Mouse (Mus musculus) embryonic facial prominence, embryonic 11.5 days (tissue): ENCODE measurements around the gene Gm6657. TPM values are rescaled to one million over a fixed set of nuclear protein-coding genes. Genes with fewer than 3 reads are reported as not detected.
A peak's percentile ranks its signal among the peaks of the same experiment; 100 is the strongest.

Experiments
- ATAC-seq: fragments of 200-750 bp; cut with Nextera tagmentation; replicated peaks from 2 replicates; pipeline ENCODE4 v1.8.0; 2017; ENCODE audit warnings: low read depth; ENCODE audit not compliant: insufficient number of reproducible peaks, low FRiP score, low TSS enrichment
- DNase-seq: peaks from one replicate; pipeline ENCODE4 v3.0.0-alpha.2; 2015; ENCODE audit warnings: low spot score
- H3K27ac ChIP-seq: fragments of 300-500 bp; sonication (generic); replicated peaks from 2 replicates; pipeline ENCODE4 v1.5.1; 2014; ENCODE audit warnings: mild to moderate bottlenecking, low read depth, low read length, control low read depth
- H3K27me3 ChIP-seq: fragments of 300-500 bp; sonication (generic); 2 replicates; pipeline ENCODE4 v1.6.1; 2014; ENCODE audit warnings: mild to moderate bottlenecking, low read length, moderate library complexity, mixed read lengths; ENCODE audit not compliant: control insufficient read depth, insufficient read depth
- H3K36me3 ChIP-seq: fragments of 300-500 bp; sonication (generic); replicated peaks from 2 replicates; pipeline ENCODE4 v1.6.1; 2014; ENCODE audit warnings: low read depth, mild to moderate bottlenecking, low read length, moderate library complexity, mixed read lengths; ENCODE audit not compliant: control insufficient read depth, insufficient read depth
- H3K4me1 ChIP-seq: fragments of 300-500 bp; sonication (generic); 2 replicates; pipeline ENCODE4 v1.6.1; 2014; ENCODE audit warnings: low read length, mixed read lengths; ENCODE audit not compliant: control insufficient read depth, insufficient read depth
- H3K4me2 ChIP-seq: fragments of 300-500 bp; sonication (generic); 2 replicates; pipeline ENCODE4 v1.6.1; 2014; ENCODE audit warnings: low read depth, mild to moderate bottlenecking, control low read depth, low read length, moderate library complexity
- H3K4me3 ChIP-seq: fragments of 300-500 bp; sonication (generic); 2 replicates; pipeline ENCODE4 v1.5.1; 2014; ENCODE audit warnings: low read depth, low read length, control low read depth
- H3K9ac ChIP-seq: fragments of 300-500 bp; sonication (generic); replicated peaks from 2 replicates; pipeline ENCODE4 v1.6.1; 2014; ENCODE audit warnings: mild to moderate bottlenecking, control low read depth, low read length
- H3K9me3 ChIP-seq: fragments of 300-500 bp; sonication (generic); replicated peaks from 2 replicates; pipeline ENCODE4 v1.6.1; 2016; ENCODE audit warnings: mild to moderate bottlenecking, low read length, inconsistent platforms, mixed read lengths; ENCODE audit not compliant: control insufficient read depth
- WGBS: fragments of 180-500 bp; shearing (Covaris S2); extraction: QIAGEN DNeasy Blood & Tissue Kit; methylation state at CpG from one replicate; pipeline ENCODE4 v1.1.7; 2014; 5-methylcytosine and 5-hydroxymethylcytosine counted together
- polyA plus RNA-seq: library from polyadenylated mRNA; unstranded; fragments of >200 nt; fragmentation: Nextera tagmentation; extraction: Ambion mirVana; gene quantifications from 2 replicates; pipeline ENCODE4 v1.2.1, GENCODE M21; 2014

Gene Gm6657
- polyA plus RNA-seq = not detected in 2 replicates

- Histone ChIP-seq H3K4me3 (no peak within 1 kb of the TSS), H3K36me3 (no peaks in the 10 kb centered on the region), H3K27me3 (no peaks in the 10 kb centered on the region), H3K9me3 (no peaks in the 10 kb centered on the region), H3K9ac (no peak within 1 kb of the TSS), H3K4me1 (no peaks in the 10 kb centered on the region), H3K27ac (no peak within 1 kb of the TSS), H3K4me2 (no peak within 1 kb of the TSS)
- DNase-seq = no peak
- no peak for ATAC-seq
Measured at GRCm38 (mm10) chr12:78193942-78194341, at the start of gene Gm6657. Gm6657 (plus strand) TSS chr12:78194242.

DNA sequence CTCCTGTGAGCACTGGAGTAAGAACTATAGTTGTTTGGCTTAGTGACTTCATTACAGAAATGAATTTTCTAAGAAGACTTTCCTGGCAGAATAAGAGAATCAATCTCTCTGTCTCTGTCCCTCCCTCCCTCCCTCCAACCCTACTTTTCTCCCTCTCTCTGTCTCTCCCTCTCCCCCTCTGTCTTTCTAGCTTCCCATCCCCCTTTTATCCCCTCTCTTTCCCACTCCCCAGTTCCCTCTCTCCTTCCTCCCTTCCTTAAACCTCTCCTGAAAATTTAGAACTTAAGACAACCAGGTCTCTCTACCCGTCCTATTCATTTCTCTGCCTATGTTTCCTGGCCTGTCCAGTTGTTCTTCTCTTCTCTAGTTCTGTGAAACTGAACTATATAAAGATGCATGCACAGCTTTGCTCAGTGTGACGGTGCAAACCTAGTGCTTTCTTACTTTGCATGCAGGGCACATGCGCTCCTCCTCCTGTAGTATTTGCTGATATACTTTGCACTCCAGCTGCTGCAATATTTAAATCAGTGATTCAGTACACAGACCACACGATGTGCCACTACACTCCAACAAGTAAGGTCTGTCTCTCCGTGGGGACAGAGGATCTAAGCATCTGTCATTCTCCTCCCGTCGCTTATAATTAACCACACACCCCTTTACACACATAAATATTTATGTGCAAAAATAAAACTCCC, 40.6 kb upstream of the Gm6657 start:
- H3K4me2 ChIP-seq = no peak overlapping the region
- no peaks in the 10 kb centered on the region for H3K36me3 ChIP-seq
- no peaks in the 10 kb centered on the region for H3K27me3 ChIP-seq
- 53% methylated on average over 7 of the region's 7 CpGs for WGBS
- H3K4me3 ChIP-seq = no peak overlapping the region
- no peak for ATAC-seq
- H3K4me1 ChIP-seq = no peaks in the 10 kb centered on the region
- DNase-seq = no peak
- no peaks in the 10 kb centered on the region for H3K9me3 ChIP-seq
- no peak overlapping the region for H3K9ac ChIP-seq
- H3K27ac ChIP-seq = no peak overlapping the region

DNA sequence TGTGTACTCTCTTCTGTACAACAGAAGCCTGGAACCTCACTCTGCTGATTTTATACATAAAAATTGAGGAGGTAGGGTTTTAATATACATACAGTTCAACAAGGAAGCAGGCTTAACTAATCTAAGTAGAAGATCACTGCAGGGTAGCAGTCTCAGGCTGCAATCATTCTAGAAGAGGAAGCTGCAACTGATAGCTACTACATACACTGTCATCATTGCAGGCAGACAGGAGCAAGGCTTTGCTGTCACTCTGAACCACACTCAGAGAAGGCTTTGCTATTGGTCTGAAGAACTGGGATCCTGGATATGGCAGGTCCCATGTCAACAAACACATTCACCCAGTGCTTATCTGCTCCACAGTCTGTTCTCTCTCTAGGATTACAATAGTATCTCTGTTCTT, 23.9 kb upstream of the Gm6657 start:
- no peak overlapping the region for H3K4me3 ChIP-seq
- H3K4me1 ChIP-seq = no peaks in the 10 kb centered on the region
- ATAC-seq (no peak), DNase-seq (no peak)
- no peaks in the 10 kb centered on the region for H3K36me3 ChIP-seq
- no peaks in the 10 kb centered on the region for H3K9me3 ChIP-seq
- no peak overlapping the region for H3K27ac ChIP-seq
- H3K27me3 ChIP-seq = no peaks in the 10 kb centered on the region
- H3K4me2 ChIP-seq = no peak overlapping the region
- H3K9ac ChIP-seq = no peak overlapping the region

GRCm38 (mm10) chr12:78173945-78174344, 20.1 kb upstream of the Gm6657 start:
- WGBS = 80% methylated on average over 3 of the region's 3 CpGs

GRCm38 (mm10) chr12:78174671-78175070, 19.4 kb upstream of the Gm6657 start:
- Histone ChIP-seq H3K9me3 (no peaks in the 10 kb centered on the region), H3K27me3 (no peaks in the 10 kb centered on the region), H3K27ac (no peak overlapping the region), H3K4me3 (no peak overlapping the region), H3K4me1 (no peaks in the 10 kb centered on the region), H3K4me2 (no peak overlapping the region), H3K36me3 (no peaks in the 10 kb centered on the region), H3K9ac (no peak overlapping the region)
- WGBS = 90% methylated on average over 4 of the region's 4 CpGs
- no peak for ATAC-seq
- DNase-seq = no peak

More at GRCm38 (mm10) chr12:78173945-78174344, 20.1 kb upstream of the Gm6657 start:
- Histone ChIP-seq H3K27ac (no peak overlapping the region), H3K9ac (no peak overlapping the region), H3K36me3 (no peaks in the 10 kb centered on the region), H3K27me3 (no peaks in the 10 kb centered on the region), H3K4me3 (no peak overlapping the region), H3K4me1 (no peaks in the 10 kb centered on the region), H3K9me3 (no peaks in the 10 kb centered on the region), H3K4me2 (no peak overlapping the region)
- no peak for DNase-seq
- ATAC-seq = no peak

DNA sequence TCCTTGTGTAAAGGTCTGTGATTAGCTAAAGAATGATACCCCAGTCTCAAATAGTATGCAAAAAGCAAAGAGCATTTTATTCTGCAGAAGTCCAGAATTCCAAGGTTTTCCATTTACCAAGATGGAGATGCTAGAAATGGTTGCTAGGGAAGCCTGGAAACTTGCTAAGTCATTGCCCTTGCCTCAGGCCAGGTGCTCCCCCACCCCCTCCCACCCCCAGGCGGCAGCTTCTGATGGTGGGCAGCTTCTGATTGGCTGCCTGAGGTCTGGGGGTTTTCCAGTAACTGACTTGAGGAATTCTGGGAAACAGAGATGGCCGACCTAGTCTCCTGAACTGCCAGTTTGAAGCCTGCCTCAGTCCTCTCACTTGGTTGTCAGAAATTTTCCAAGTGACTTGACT, 12.6 kb upstream of the Gm6657 start:
- no peak overlapping the region for H3K27ac ChIP-seq
- no peak for ATAC-seq
- no peak overlapping the region for H3K4me3 ChIP-seq
- no peaks in the 10 kb centered on the region for H3K36me3 ChIP-seq
- no peaks in the 10 kb centered on the region for H3K4me1 ChIP-seq
- WGBS = 60% methylated on average over 2 of the region's 2 CpGs
- no peak overlapping the region for H3K9ac ChIP-seq
- no peaks in the 10 kb centered on the region for H3K9me3 ChIP-seq
- no peaks in the 10 kb centered on the region for H3K27me3 ChIP-seq
- no peak overlapping the region for H3K4me2 ChIP-seq
- DNase-seq = no peak

DNA sequence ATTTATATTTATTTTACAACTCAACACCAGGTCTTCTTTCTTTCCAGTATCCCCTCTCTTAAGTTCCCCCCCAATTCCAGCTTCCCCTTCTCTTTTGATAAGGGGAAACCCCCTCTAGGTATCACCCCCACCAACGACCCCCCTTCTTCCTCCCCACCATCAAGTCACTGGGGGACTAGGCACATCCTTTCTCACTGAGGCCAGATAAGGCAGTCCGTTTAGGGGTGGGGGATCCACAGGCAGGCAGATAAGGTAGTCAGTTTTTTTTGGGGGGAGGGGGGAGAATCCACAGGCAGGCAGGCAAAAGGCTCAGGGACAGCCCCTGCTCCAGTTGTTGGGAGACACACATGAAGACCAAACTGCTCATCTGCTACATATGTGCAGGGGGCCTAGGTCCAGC, 1.3 kb downstream of the Gm6657 start:
- Histone ChIP-seq H3K4me1 (no peaks in the 10 kb centered on the region), H3K4me3 (no peak overlapping the region), H3K27me3 (no peaks in the 10 kb centered on the region), H3K9me3 (no peaks in the 10 kb centered on the region), H3K9ac (no peak overlapping the region), H3K27ac (no peak overlapping the region), H3K36me3 (no peaks in the 10 kb centered on the region), H3K4me2 (no peak overlapping the region)
- WGBS = 68% methylated on average over 2 of the region's 2 CpGs
- no peak for ATAC-seq
- DNase-seq = no peak

- Histone ChIP-seq H3K4me1 (no peaks in the 10 kb centered on the region), H3K9ac (no peak overlapping the region), H3K27ac (no peak overlapping the region), H3K9me3 (no peaks in the 10 kb centered on the region), H3K4me2 (no peak overlapping the region), H3K4me3 (no peak overlapping the region), H3K36me3 (no peaks in the 10 kb centered on the region), H3K27me3 (no peaks in the 10 kb centered on the region)
- ATAC-seq (no peak), DNase-seq (peak; percentile 55)
- 38% methylated on average over 5 of the region's 5 CpGs for WGBS
Measured at GRCm38 (mm10) chr12:78203646-78204045, 9.6 kb downstream of the Gm6657 start.
